Mouse (Mus musculus) gastrocnemius, postnatal 25 days (tissue): ENCODE data around the gene Gm10837. TPM values are rescaled to one million over a fixed set of nuclear protein-coding genes. Genes with fewer than 3 reads are reported as not detected.

Experiments used
- DNase-seq: peaks from one replicate; pipeline ENCODE4 v3.0.0; 2022
- total RNA-seq, 2 experiments: library from RNA; stranded (reverse); gene quantifications; 1 replicate in 1 of 2; 2 replicates in 1 of 2; pipeline ENCODE4 v1.2.3; 2021

Gm10837 gene
- total RNA-seq, 2 experiments from 2014 or later, result not detected

GRCm38 (mm10) chr14:122464763-122465741, 25.3 kb upstream of the Gm10837 start, which contains the start of gene Zic5:
Zic5 (minus strand) TSS chr14:122465677.
- DNase-seq, result no peak

DNA sequence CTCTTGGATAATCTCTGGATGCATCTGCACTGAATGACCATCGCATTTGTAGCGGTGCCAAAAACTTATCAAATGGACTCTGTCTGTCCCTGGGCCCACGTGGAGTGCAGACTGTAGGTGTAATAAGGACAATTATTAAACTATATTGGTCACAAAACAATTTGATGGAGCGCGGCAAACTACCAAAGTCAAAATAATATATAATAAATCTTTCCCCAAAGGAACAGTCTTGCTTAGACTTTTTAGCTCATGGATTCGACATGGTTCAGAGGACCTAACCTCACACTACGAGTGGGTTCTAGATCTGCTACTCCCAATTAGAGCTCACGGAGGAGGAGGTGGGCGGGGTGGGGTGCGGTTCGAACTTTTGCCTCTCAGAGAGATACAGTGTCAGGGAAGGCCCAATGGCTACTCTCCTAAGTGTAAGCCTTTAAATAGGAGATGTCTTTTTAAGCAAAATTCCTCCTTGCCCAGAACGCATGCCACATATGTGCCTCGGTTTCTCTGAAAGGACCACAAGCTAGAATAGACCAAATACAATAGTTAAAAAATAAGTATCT, 24.4 kb upstream of the Gm10837 start:
- DNase-seq, result no peak

DNA sequence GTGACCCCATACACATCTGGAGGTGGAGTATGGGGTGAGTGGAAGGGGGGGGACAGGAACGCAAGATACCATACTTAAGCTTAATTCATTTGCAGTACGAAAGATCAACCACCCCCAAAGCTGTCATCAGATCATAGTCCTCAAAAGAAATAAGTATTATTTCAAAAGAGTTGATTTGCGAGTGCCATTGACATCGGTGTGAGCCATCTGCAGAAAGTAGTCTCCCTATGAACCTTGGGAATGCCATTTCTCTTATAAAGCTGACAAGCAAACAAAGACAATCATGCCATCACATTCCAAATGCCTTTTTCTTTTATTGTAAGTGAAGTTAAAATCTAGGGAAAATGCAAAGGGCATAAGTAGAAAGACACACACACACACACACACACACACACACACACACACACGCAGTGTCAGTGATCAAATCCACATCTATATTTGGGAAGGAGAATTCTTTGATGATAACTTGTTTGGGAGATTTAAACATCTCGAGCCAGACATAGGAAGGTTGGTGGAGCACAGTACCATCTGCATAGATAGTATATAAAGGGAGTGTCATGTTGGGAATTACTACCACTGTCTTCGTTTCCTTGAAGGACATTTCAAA, 23.5 kb upstream of the Gm10837 start:
- DNase-seq, result no peak

DNA sequence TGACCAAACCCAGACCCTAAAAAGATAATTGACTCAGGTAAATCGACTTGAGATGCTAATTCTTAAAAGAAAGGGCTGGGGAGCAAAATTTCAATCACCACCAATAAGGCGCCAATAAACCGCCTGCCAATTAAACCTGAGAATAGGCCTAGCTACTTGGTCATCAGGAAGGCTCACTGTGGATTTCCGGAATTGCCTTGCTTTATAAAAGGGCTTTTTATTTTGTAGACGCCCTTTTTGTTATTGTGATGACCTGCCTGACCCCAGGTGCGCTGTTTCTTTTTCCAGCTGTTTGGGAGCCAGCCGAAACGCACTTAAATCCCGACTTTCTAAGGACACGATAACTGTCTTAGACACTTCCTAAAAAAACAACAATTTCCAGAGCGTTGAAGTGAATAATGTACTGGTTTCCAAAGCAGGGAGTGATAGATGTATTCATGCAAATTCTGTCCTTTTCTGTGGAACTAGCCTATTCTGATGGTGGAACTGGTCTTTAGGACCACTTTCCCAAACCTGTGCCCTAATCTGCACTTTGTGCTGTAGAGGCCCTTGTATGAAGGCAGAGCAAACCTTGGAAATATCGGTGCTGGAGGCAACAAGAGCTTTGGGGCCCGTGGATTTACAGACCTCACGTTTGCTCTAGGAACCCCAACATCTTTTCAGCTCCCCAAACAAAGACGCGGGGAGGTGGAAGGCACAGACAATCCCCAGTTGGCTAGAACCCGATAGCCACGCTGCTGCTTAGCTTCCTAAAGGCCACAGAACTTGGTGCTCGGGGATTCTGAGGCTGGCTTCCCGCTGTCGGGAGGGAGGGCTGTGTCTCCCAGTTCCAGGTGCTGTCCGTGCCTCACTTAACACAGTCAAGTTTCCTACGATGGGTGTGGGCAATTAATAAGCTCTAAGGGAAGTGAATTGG, 22.2 kb upstream of the Gm10837 start:
- no peak for DNase-seq

DNA sequence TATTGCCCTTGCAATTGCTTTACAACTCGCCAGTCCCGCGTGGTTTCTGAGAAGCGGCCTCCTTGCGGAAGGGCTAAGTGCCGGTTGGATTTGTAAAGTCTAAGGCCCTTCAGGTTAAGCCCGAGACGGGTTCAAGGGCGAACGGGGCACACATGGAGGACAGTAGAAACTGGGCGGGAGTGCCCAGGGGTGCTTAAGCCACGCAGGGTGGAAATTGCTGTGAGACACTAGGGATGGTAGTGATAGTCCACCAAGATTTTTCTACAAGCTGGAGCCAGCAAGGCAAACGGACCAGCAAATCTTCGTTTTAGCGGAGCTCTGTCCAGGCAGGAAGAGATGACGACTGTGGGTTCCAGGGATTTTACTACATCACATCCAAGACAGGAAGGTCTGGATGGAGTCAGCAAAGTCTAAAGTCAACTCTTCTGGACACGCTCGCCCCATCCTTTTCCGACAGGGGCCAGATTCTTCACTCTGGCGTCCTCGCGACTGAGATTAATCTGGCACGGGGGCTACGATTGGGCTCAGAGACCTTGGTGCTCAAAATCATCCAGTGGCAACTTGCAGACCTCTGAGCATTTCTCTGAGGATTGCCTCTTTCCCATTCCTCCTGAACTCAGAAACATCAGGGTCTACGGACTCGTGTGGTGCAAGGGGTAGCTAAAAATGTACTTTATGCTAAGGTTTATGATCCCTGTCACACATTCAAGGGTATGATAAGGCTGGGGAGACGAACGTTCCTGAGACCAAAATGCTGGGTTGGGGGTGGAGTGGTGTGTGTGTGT, 21.2 kb upstream of the Gm10837 start:
- no peak for DNase-seq

DNA sequence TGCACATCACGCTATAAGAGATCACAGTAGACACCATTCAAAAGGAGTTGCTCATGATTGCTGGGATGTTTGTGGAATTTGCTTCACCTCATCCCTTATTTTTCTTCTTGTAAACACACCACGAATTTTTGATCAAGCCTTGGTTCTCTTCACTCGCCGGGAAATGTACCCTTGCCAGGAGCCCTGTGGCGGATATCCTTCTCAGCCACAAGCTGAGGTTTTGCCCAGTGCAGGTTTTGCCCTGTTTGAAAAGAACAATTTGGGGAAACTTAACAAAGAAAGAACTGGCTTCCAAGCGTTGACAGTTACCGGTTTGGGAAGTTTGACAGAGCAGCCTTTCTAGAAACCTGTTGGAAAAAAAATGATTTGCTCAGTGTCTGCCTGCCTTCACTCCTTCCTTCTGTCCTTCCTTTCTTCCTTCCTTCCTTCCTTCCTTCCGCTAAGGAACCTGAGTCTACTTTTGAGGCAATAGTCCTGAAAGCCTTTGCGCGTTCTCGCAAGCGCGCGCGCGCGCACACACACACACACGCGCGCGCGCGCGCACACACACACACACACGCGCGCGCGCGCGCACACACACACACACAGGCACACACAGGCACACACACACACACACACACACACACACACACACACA, 18.8 kb upstream of the Gm10837 start:
- DNase-seq, result no peak

GRCm38 (mm10) chr14:122472161-122472560, 18.2 kb upstream of the Gm10837 start:
- no peak for DNase-seq

- no peak for DNase-seq
Measured at GRCm38 (mm10) chr14:122472647-122473046, 17.7 kb upstream of the Gm10837 start.

- DNase-seq, result no peak
Measured at GRCm38 (mm10) chr14:122473211-122473751, 17.1 kb upstream of the Gm10837 start.

DNA sequence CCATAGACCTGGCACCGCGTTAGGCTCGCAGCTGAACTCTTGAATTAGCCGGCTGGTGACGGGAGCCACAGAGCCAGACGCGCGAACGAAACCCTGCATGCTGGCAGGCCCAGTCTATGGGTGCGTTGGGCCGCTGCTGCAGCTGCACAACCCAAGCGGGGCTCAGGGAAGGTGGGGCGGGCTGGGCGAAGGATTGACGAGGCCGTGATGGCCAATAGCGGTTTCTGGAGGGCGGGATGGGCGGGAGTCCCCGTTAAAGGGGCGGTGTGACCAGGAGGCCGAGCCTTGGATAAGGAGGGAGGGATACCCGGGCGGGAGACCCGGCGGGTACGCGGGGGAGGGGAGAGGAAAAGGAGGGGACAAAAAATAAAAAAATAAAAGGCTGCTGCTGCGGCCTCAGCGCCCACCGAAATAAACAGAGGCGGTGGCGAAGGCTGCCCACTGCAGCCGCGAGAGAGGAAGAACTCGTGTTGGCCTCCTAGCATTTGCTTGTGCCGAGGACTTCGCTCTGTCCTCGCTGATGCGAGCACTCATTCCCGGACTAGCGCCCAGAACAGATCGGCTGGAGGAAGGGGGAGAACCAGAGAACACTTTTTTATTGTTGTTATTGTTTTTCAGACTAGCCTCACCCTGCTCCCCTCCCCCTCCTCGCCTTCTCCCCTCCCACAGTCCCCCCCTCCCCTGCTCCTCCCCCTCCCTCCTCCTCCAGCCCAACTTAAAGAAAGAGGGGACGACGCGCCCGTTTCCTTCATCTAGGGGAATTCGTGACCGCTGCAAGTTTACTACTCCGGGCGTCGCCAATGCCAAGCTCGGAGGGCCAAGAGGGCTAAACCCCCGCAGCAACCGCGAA, 16.1 kb upstream of the Gm10837 start:
- no peak for DNase-seq

- DNase-seq, result no peak
Measured at GRCm38 (mm10) chr14:122474891-122475556, 15.4 kb upstream of the Gm10837 start, which contains the start of gene Zic2. Zic2 (plus strand) TSS chr14:122475435.

DNA sequence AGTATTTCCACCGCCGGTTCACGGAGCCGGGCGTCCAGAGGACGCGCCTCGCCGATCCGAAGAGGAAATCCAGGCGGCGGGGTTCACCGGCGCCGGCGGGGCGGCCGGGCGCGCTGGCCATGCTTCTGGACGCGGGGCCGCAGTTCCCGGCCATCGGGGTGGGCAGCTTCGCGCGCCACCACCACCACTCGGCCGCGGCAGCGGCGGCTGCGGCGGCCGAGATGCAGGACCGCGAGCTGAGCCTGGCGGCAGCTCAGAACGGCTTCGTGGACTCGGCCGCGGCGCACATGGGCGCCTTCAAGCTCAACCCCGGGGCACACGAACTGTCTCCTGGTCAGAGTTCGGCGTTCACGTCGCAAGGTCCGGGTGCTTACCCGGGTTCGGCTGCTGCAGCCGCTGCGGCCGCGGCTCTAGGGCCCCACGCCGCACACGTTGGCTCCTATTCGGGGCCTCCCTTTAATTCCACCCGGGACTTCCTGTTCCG, 14.8 kb upstream of the Gm10837 start:
- DNase-seq, result no peak

- no peak for DNase-seq
Measured at GRCm38 (mm10) chr14:122476041-122476821, 14.2 kb upstream of the Gm10837 start.

- no peak for DNase-seq
Measured at GRCm38 (mm10) chr14:122476822-122477215, 13.6 kb upstream of the Gm10837 start.

GRCm38 (mm10) chr14:122477261-122477671, 13.1 kb upstream of the Gm10837 start:
- no peak for DNase-seq

DNA sequence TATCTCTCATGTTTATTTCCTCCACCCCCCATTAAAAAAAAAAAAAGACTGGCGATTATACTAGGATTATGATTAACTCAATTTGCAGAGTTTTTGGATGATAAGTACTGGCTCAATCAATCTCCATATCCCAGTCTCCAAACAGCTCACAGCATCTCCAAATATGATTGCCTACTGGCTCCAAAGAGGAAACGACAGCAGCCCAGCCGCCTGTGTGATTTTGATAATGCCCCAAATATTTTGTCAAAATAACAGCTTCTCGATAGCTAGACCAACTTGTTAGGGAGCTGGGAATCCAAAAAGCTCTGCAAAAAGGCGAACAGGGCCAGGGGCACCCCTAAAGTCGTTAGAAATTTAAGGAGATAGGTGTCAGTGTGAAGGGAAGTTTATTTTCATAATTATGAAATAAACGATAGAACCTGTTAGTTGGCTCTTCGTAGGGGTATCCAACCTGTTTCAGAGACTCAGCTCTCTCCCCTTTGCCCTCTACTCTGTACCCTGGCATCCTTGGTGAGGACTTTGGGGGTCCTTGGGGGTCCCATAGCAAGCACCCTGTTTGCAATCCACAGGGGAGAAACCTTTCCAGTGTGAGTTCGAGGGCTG, 12.3 kb upstream of the Gm10837 start:
- DNase-seq, result no peak

- DNase-seq, result no peak
Measured at GRCm38 (mm10) chr14:122478574-122479011, 11.8 kb upstream of the Gm10837 start.
